1 mouse cellular context compared by ENCODE assay signal in genomic region chr19:44331911-44332310, GRCm38 (mm10).
TF ChIP-seq lines count a peak whose summit lies in the region.

No protein-coding gene starts in this region.

TF ChIP-seq in MEL, 35 proteins besides CTCF, POLR2A, EP300 and RAD21 (continued from another document):
- TF ChIP-seq SMC3 (IDR thresholded peaks at IDR 0.05; ENCODE audit: low read depth, low read length) (peak; percentile 16; the same call in 1 of the 2 replicates), USF2 (IDR thresholded peaks at IDR 0.05; ENCODE audit: borderline replicate concordance in 1 of 2, insufficient read depth in 1 of 2, low read depth in 1 of 2, low read length in 2 of 2) (no peak), MAX (IDR thresholded peaks at IDR 0.05; ENCODE audit: low read length) (peak; percentile 35; the same call in 1 of the 2 replicates), POLR2AphosphoS5 (IDR thresholded peaks at IDR 0.05; ENCODE audit: borderline replicate concordance, low read depth, low read length) (no peak), MEF2A (IDR thresholded peaks at IDR 0.05; ENCODE audit: extremely low read depth, insufficient replicate concordance, low read depth, low read length, poor library complexity, severe bottlenecking) (no peak), MYB (IDR thresholded peaks at IDR 0.05; ENCODE audit: low read depth, low read length) (peak; percentile 44; the same call in 1 of the 2 replicates), ETS1 (IDR thresholded peaks at IDR 0.05; ENCODE audit: low read depth, low read length) (peak; percentile 91), GABPA (IDR thresholded peaks at IDR 0.05; ENCODE audit: low read depth, low read length) (no peak), NELFE (IDR thresholded peaks at IDR 0.05; ENCODE audit: low read depth, low read length) (no peak), ELF1 (IDR thresholded peaks at IDR 0.05; ENCODE audit: low read depth, low read length) (0 out of 2 replicates have a peak, but pooled peaks have one; percentile 34), BHLHE40 (IDR thresholded peaks at IDR 0.05; ENCODE audit: borderline replicate concordance, low read depth, low read length) (peak; percentile 80), POLR2AphosphoS2 (IDR thresholded peaks at IDR 0.05; ENCODE audit: low read length) (no peak), MAZ (IDR thresholded peaks at IDR 0.05; ENCODE audit: low read depth, low read length) (0 out of 2 replicates have a peak, but pooled peaks have one; percentile 12), TAL1 (IDR thresholded peaks at IDR 0.05; ENCODE audit: low read length) (no peak), TBP (IDR thresholded peaks at IDR 0.05; ENCODE audit: low read depth, low read length) (0 out of 2 replicates have a peak, but pooled peaks have one; percentile 20), MAFK (IDR thresholded peaks at IDR 0.05; ENCODE audit: borderline replicate concordance, low read depth, low read length) (peak; percentile 80; the same call in 1 of the 2 replicates), UBTF (IDR thresholded peaks at IDR 0.05; ENCODE audit: borderline replicate concordance, insufficient read depth, low read depth, low read length) (no peak), E2F4 (IDR thresholded peaks at IDR 0.05; ENCODE audit: borderline replicate concordance, low read depth, low read length) (no peak), USF1 (IDR thresholded peaks at IDR 0.05; ENCODE audit: low read depth, low read length) (peak; percentile 76), CHD1 (IDR thresholded peaks at IDR 0.05; ENCODE audit: low read depth, low read length) (no peak), SIN3A (IDR thresholded peaks at IDR 0.05; ENCODE audit: low read length) (peak; percentile 87)
TF ChIP-seq in MEL: peak in this region for 18.
